Mouse (Mus musculus) MN1 (cell line): ENCODE data around the gene 9930111J21Rik2.
"Not testable (repeated sequence)": the region's sequence is repeated elsewhere in the genome, so short reads cannot be mapped to it uniquely, and the experiment has no call there.

ENCODE experiments used
- DNase-seq: peaks from one replicate; pipeline ENCODE4 v3.0.0-alpha.2; 2016; ENCODE audit warnings: low spot score

Gene 9930111J21Rik2

GRCm38 (mm10) chr11:49051093-49051891, at the start of gene 9930111J21Rik2:
TSS of gene 9930111J21Rik2 (minus strand) at chr11:49051242.
- DNase-seq, result not testable (repeated sequence)

GRCm38 (mm10) chr11:49100409-49100808, 49.4 kb upstream of the 9930111J21Rik2 start:
- no peak for DNase-seq

- no peak for DNase-seq
Observed at GRCm38 (mm10) chr11:49095367-49095766, 44.3 kb upstream of the 9930111J21Rik2 start.

GRCm38 (mm10) chr11:49093861-49094660, 43.0 kb upstream of the 9930111J21Rik2 start:
- no peak for DNase-seq

GRCm38 (mm10) chr11:49092786-49093185, 41.7 kb upstream of the 9930111J21Rik2 start:
- DNase-seq, result no peak

- no peak for DNase-seq
Observed at GRCm38 (mm10) chr11:49092053-49092586, 41.1 kb upstream of the 9930111J21Rik2 start.

- no peak for DNase-seq
Observed at GRCm38 (mm10) chr11:49091171-49091570, 40.1 kb upstream of the 9930111J21Rik2 start.

- no peak for DNase-seq
Observed at GRCm38 (mm10) chr11:49090551-49090950, 39.5 kb upstream of the 9930111J21Rik2 start.

- no peak for DNase-seq
Observed at GRCm38 (mm10) chr11:49089735-49090507, 38.9 kb upstream of the 9930111J21Rik2 start.

GRCm38 (mm10) chr11:49088990-49089652, 38.1 kb upstream of the 9930111J21Rik2 start:
- no peak for DNase-seq

- DNase-seq, result no peak
Observed at GRCm38 (mm10) chr11:49087830-49088616, 37.0 kb upstream of the 9930111J21Rik2 start.

GRCm38 (mm10) chr11:49086858-49087361, 35.9 kb upstream of the 9930111J21Rik2 start:
- no peak for DNase-seq

GRCm38 (mm10) chr11:49084875-49085274, 33.8 kb upstream of the 9930111J21Rik2 start:
- no peak for DNase-seq

- no peak for DNase-seq
Observed at GRCm38 (mm10) chr11:49084385-49084784, 33.3 kb upstream of the 9930111J21Rik2 start.

- DNase-seq, result no peak
Observed at GRCm38 (mm10) chr11:49083808-49084207, 32.8 kb upstream of the 9930111J21Rik2 start.

GRCm38 (mm10) chr11:49083146-49083545, 32.1 kb upstream of the 9930111J21Rik2 start:
- DNase-seq, result no peak

- no peak for DNase-seq
Observed at GRCm38 (mm10) chr11:49081886-49082285, 30.8 kb upstream of the 9930111J21Rik2 start.

- DNase-seq, result no peak
Observed at GRCm38 (mm10) chr11:49081356-49081755, 30.3 kb upstream of the 9930111J21Rik2 start.

GRCm38 (mm10) chr11:49080636-49081035, 29.6 kb upstream of the 9930111J21Rik2 start:
- no peak for DNase-seq

- DNase-seq, result no peak
Observed at GRCm38 (mm10) chr11:49078719-49079118, 27.7 kb upstream of the 9930111J21Rik2 start.
